Mouse (Mus musculus) myocyte (in vitro differentiated cells): ENCODE results near the gene Cds1.

ENCODE experiments used
- E2F4 ChIP-seq: IDR thresholded peaks from one replicate; pipeline ENCODE4 v1.6.1; 2011; ENCODE audit warnings: mild to moderate bottlenecking, control low read depth, moderate library complexity; ENCODE audit not compliant: insufficient read depth
- MAX ChIP-seq: IDR thresholded peaks from one replicate; pipeline ENCODE4 v1.6.1; 2011; ENCODE audit warnings: low read depth, mild to moderate bottlenecking, control low read depth
- MYOD1 ChIP-seq, 3 experiments: IDR thresholded peaks; one replicate each; pipeline ENCODE4 v1.6.1; 2011; ENCODE audit warnings: control low read depth in 2 of 3, low read depth in 2 of 3, mild to moderate bottlenecking in 2 of 3, moderate library complexity in 1 of 3; ENCODE audit not compliant: insufficient read length in 2 of 3, control insufficient read depth in 1 of 3
- MYOG ChIP-seq, 3 experiments: IDR thresholded peaks; one replicate each; pipeline ENCODE4 v1.6.1; 2011; ENCODE audit warnings: control low read depth in 2 of 3, low read depth in 2 of 3, mild to moderate bottlenecking in 2 of 3; ENCODE audit not compliant: insufficient read length in 2 of 3, control insufficient read depth in 1 of 3, insufficient read depth in 1 of 3
- POLR2A ChIP-seq: IDR thresholded peaks from one replicate; pipeline ENCODE4 v1.6.1; 2011; ENCODE audit warnings: low read depth, mild to moderate bottlenecking, control low read depth, moderate library complexity; ENCODE audit not compliant: insufficient read length
- POLR2AphosphoS2 ChIP-seq: IDR thresholded peaks from one replicate; pipeline ENCODE4 v1.6.1; 2011; ENCODE audit warnings: low read depth, control low read depth; ENCODE audit not compliant: insufficient read length
- REST ChIP-seq: IDR thresholded peaks from one replicate; pipeline ENCODE4 v1.6.1; 2011; ENCODE audit warnings: mild to moderate bottlenecking, control low read depth, moderate library complexity; ENCODE audit not compliant: insufficient read depth, insufficient read length
- SRF ChIP-seq: IDR thresholded peaks from one replicate; pipeline ENCODE4 v1.6.1; 2011; ENCODE audit warnings: low read depth; ENCODE audit not compliant: control insufficient read depth, insufficient read length
- TCF12 ChIP-seq: IDR thresholded peaks from one replicate; pipeline ENCODE4 v1.6.1; 2011; ENCODE audit warnings: mild to moderate bottlenecking, control low read depth; ENCODE audit not compliant: poor library complexity, insufficient read depth, severe bottlenecking
- TCF3 ChIP-seq: IDR thresholded peaks from one replicate; pipeline ENCODE4 v1.6.1; 2011; ENCODE audit warnings: low read depth, control low read depth; ENCODE audit not compliant: insufficient read length
- USF1 ChIP-seq: IDR thresholded peaks from one replicate; pipeline ENCODE4 v1.6.1; 2011; ENCODE audit warnings: low read depth, mild to moderate bottlenecking, control low read depth, moderate library complexity

DNA sequence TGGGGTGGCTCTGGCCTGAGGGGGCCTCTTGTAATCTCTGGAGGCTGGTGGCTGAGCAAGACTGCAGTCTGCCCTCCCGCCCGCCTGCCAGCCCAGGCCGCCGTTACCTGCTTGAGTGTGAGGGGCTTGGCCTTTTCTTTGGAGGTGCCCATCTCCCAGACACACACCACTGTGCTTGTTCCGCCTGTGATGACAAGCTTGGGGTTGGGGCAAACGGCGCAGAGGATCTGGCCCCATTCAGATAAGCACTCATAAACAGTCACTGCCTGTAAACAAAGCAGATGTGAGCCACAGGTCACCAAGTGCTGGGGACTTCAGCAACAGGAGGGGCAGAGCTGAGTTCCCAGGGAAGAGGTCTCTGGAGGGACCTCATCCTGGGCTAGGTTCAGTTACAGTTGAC is 86.2 kb downstream of the Cds1 start:
- no peak for TF ChIP-seq TCF3
- no peak for TF ChIP-seq POLR2A
- TF ChIP-seq TCF12, result no peak
- TF ChIP-seq MAX, result no peak
- TF ChIP-seq REST, result no peak
- no peak for TF ChIP-seq E2F4
- TF ChIP-seq SRF, result no peak
- no peak for TF ChIP-seq MYOG (IDR thresholded peaks at IDR 0.05; ENCODE audit: control insufficient read depth in 1 of 3, insufficient read depth in 1 of 3, insufficient read length in 2 of 3, low read depth in 2 of 3)
- no peak for TF ChIP-seq MYOD1 (IDR thresholded peaks at IDR 0.05; ENCODE audit: control insufficient read depth in 1 of 3, insufficient read length in 2 of 3, low read depth in 2 of 3)
- TF ChIP-seq POLR2AphosphoS2, result no peak
- no peak for TF ChIP-seq USF1
